ENCODE assay signal across 7 mouse cellular contexts in genomic region chr13:53472614-53473124, GRCm38 (mm10). TPM values are rescaled to one million over a fixed set of nuclear protein-coding genes. Genes with fewer than 3 reads are reported as not detected.
DNase-seq lines count a peak whose midpoint lies in the region; ATAC-seq and TF ChIP-seq lines count a peak whose summit lies in the region.

Gene Msx2, minus strand, starts transcription at chr13:53473074.

- DNase-seq in adrenal gland, postnatal 25 days = peak; percentile 78
- peak; percentile 44 to 69 for DNase-seq in cerebellum, postnatal 25 days
- DNase-seq in gastrocnemius, postnatal 14 days = peak; percentile 58
- DNase-seq in hindbrain, postnatal 0 days (ENCODE audit: low spot score) = peak; percentile 85
- DNase-seq in left cerebral cortex, postnatal 4 days = peak; percentile 87
- DNase-seq in urinary bladder, adult 2 months (ENCODE audit: low spot score) = peak; percentile 81

- H3K27ac ChIP-seq in hindbrain, postnatal 0 days = peak within 1 kb of the TSS; percentile 23; the same call in 1 of the 2 replicates
- peak within 1 kb of the TSS; percentile 27; the same call in 1 of the 2 replicates for H3K27ac ChIP-seq in midbrain, embryonic 12.5 days (replicated peaks)

- WGBS in hindbrain, postnatal 0 days = 0% methylated on average over 38 of the region's 38 CpGs
- under 1% methylated on average over 38 of the region's 38 CpGs for WGBS in midbrain, embryonic 12.5 days

- no peak for TF ChIP-seq CTCF in hindbrain, postnatal 0 days (IDR thresholded peaks at IDR 0.05; ENCODE audit: low read depth)

- H3K36me3 ChIP-seq in hindbrain, postnatal 0 days (ENCODE audit: insufficient read depth, low read length) = no peaks in the 10 kb centered on the region
- no peaks in the 10 kb centered on the region for H3K36me3 ChIP-seq in midbrain, embryonic 12.5 days

- peak within 1 kb of the TSS; percentile 48 for H3K4me3 ChIP-seq in hindbrain, postnatal 0 days (ENCODE audit: low read length)
- peak within 1 kb of the TSS; percentile 50 for H3K4me3 ChIP-seq in midbrain, embryonic 12.5 days

- H3K27me3 ChIP-seq in hindbrain, postnatal 0 days (ENCODE audit: insufficient read depth, low read length) = peaks cover 75% of the 10 kb centered on the region
- H3K27me3 ChIP-seq in midbrain, embryonic 12.5 days = peaks cover 98% of the 10 kb centered on the region

- intact Hi-C loops in gastrocnemius, postnatal 14 days (cut with DNase I; ENCODE audit: low total_unique reads) = no loop called here
- intact Hi-C loops in left cerebral cortex, postnatal 4 days (cut with DNase I) = no loop called here

- H3K4me1 ChIP-seq in hindbrain, postnatal 0 days (ENCODE audit: insufficient read depth, low read length) = peaks cover 11% of the 10 kb centered on the region; the same call in 1 of the 2 replicates
- peaks cover 27% of the 10 kb centered on the region for H3K4me1 ChIP-seq in midbrain, embryonic 12.5 days

- H3K9me3 ChIP-seq in hindbrain, postnatal 0 days (ENCODE audit: low read length) = no peaks in the 10 kb centered on the region
- no peaks in the 10 kb centered on the region for H3K9me3 ChIP-seq in midbrain, embryonic 12.5 days

- ATAC-seq in hindbrain, postnatal 0 days = peak; percentile 93
- peak; percentile 89 for ATAC-seq in midbrain, embryonic 12.5 days (ENCODE audit: low FRiP score, low read depth)

- peak within 1 kb of the TSS; percentile 45 for H3K9ac ChIP-seq in hindbrain, postnatal 0 days (replicated peaks; ENCODE audit: low read length)
- peak within 1 kb of the TSS; percentile 38 for H3K9ac ChIP-seq in midbrain, embryonic 12.5 days (replicated peaks)

- peak within 1 kb of the TSS; percentile 70 for H3K4me2 ChIP-seq in hindbrain, postnatal 0 days (ENCODE audit: low read depth, low read length)
- peak within 1 kb of the TSS; percentile 60 for H3K4me2 ChIP-seq in midbrain, embryonic 12.5 days (replicated peaks)

RNA-seq across cellular contexts. Expression of gene Msx2, which starts in this region (rescaled TPM):
- total RNA-seq in adrenal gland, postnatal 25 days (2021) = 0.97 and 1.0 TPM in 2 replicates
- total RNA-seq in gastrocnemius, postnatal 14 days (2021) = under 1 TPM in 1 of 2 experiments, not detected in 1; 0.18 TPM
- total RNA-seq in hindbrain, postnatal 0 days (2014; rRNA removed) = 3.1 and 4.4 TPM in 2 replicates
- 5.1 and 5.3 TPM in 2 replicates for polyA plus RNA-seq in hindbrain, postnatal 0 days (2015; fragmentation: Nextera tagmentation; extraction: Ambion mirVana)
- total RNA-seq in left cerebral cortex, postnatal 4 days (2021) = under 1 TPM; 0.60 to 0.74 TPM
- 23.7 and 36.4 TPM in 2 replicates for polyA plus RNA-seq in midbrain, embryonic 12.5 days (2016; fragmentation: Nextera tagmentation; extraction: Ambion mirVana)
- 31.1 and 40.4 TPM in 2 replicates for polyA plus RNA-seq in urinary bladder, adult 2 months (2012; rRNA removed)

Comparison
In these comparisons a context has a peak if more than half of its experiments do, and no peak if none do; other contexts are left out.
1. Peak in every context shown above with its lines: DNase-seq, ATAC-seq, H3K4me3 ChIP-seq and H3K27ac ChIP-seq.
2. Peak in DNase-seq in gastrocnemius, postnatal 14 days; RNA of the gene not detected or under 1 TPM.
3. Peak in DNase-seq in left cerebral cortex, postnatal 4 days; RNA of the gene not detected or under 1 TPM.